Mouse (Mus musculus) cerebellum, postnatal 4 days (tissue): ENCODE measurements around the gene Ankrd28.

Experiments
- DNase-seq, 2 experiments: peaks; one replicate each; pipeline ENCODE4 v3.0.0; 2022; ENCODE audit warnings: low spot score in 2 of 2, mixed read lengths in 1 of 2

Gene Ankrd28

GRCm38 (mm10) chr14:31715669-31716068 lies 114.8 kb downstream of the Ankrd28 start:
- no peak for DNase-seq

- DNase-seq = no peak
These were observed 121.1 kb downstream of the Ankrd28 start for GRCm38 (mm10) chr14:31709343-31709742.

- no peak for DNase-seq
These were observed 130.1 kb downstream of the Ankrd28 start for GRCm38 (mm10) chr14:31700376-31700775.

GRCm38 (mm10) chr14:31697755-31698154 lies 132.7 kb downstream of the Ankrd28 start:
- DNase-seq = no peak

- DNase-seq = no peak
These were observed 133.1 kb downstream of the Ankrd28 start for GRCm38 (mm10) chr14:31697346-31697745.

GRCm38 (mm10) chr14:31696985-31697303 lies 133.5 kb downstream of the Ankrd28 start:
- DNase-seq = no peak

- DNase-seq = no peak
These were observed 134.1 kb downstream of the Ankrd28 start for GRCm38 (mm10) chr14:31696206-31696984.

- DNase-seq = no peak
These were observed 137.9 kb downstream of the Ankrd28 start for GRCm38 (mm10) chr14:31692536-31692935.

- no peak for DNase-seq
These were observed 144.2 kb downstream of the Ankrd28 start for GRCm38 (mm10) chr14:31686231-31686630.

GRCm38 (mm10) chr14:31685680-31686079 lies 144.8 kb downstream of the Ankrd28 start:
- no peak for DNase-seq

GRCm38 (mm10) chr14:31684343-31685040 lies 146.0 kb downstream of the Ankrd28 start:
- DNase-seq = no peak

GRCm38 (mm10) chr14:31683610-31684009 lies 146.8 kb downstream of the Ankrd28 start:
- no peak for DNase-seq

GRCm38 (mm10) chr14:31681931-31682555 lies 148.4 kb downstream of the Ankrd28 start:
- no peak for DNase-seq

GRCm38 (mm10) chr14:31681291-31681690 lies 149.2 kb downstream of the Ankrd28 start:
- DNase-seq = no peak

GRCm38 (mm10) chr14:31680656-31681055 lies 149.8 kb downstream of the Ankrd28 start:
- DNase-seq = no peak

GRCm38 (mm10) chr14:31671635-31672320 lies 158.7 kb downstream of the Ankrd28 start:
- no peak for DNase-seq

- DNase-seq = no peak
These were observed 160.6 kb downstream of the Ankrd28 start for GRCm38 (mm10) chr14:31669642-31670490.

GRCm38 (mm10) chr14:31669161-31669611 lies 161.3 kb downstream of the Ankrd28 start:
- no peak for DNase-seq

- no peak for DNase-seq
These were observed 162.1 kb downstream of the Ankrd28 start for GRCm38 (mm10) chr14:31668326-31668725.

GRCm38 (mm10) chr14:31667741-31668140 lies 162.7 kb downstream of the Ankrd28 start:
- no peak for DNase-seq
